Mouse (Mus musculus) cerebellum, adult 8-10 months (tissue): ENCODE measurements around the gene Repin1.

Source experiments
- DNase-seq: peaks from one replicate; pipeline ENCODE4 v3.0.0; 2022

Gene Repin1

GRCm38 (mm10) chr6:48593158-48594042 is at the start of gene Repin1, which contains the start of gene Gm44965:
TSS of gene Repin1 (plus strand) at chr6:48593883.
TSS of gene Gm44965 (plus strand) at chr6:48593941.
- peak; percentile 97 for DNase-seq

- DNase-seq, result no peak
Measured at GRCm38 (mm10) chr6:48545251-48545650, 48.4 kb upstream of the Repin1 start.

- no peak for DNase-seq
Measured at GRCm38 (mm10) chr6:48546271-48546670, 47.4 kb upstream of the Repin1 start.

- no peak for DNase-seq
Measured at GRCm38 (mm10) chr6:48546858-48547257, 46.8 kb upstream of the Repin1 start.

- no peak for DNase-seq
Measured at GRCm38 (mm10) chr6:48548314-48548713, 45.4 kb upstream of the Repin1 start.

GRCm38 (mm10) chr6:48552918-48553317 is 40.8 kb upstream of the Repin1 start:
- no peak for DNase-seq

- DNase-seq, result peak; percentile 39
Measured at GRCm38 (mm10) chr6:48553819-48554218, 39.9 kb upstream of the Repin1 start.

- DNase-seq, result peak; percentile 98
Measured at GRCm38 (mm10) chr6:48554280-48555103, 39.2 kb upstream of the Repin1 start, which contains the start of gene Lrrc61. TSS of gene Lrrc61 (plus strand) at chr6:48554796.

- peak; percentile 68 for DNase-seq
Measured at GRCm38 (mm10) chr6:48555104-48555890, 38.4 kb upstream of the Repin1 start.

GRCm38 (mm10) chr6:48555956-48556355 is 37.7 kb upstream of the Repin1 start:
- no peak for DNase-seq

- DNase-seq, result no peak
Measured at GRCm38 (mm10) chr6:48565693-48566310, 27.9 kb upstream of the Repin1 start.

- peak; percentile 51 for DNase-seq
Measured at GRCm38 (mm10) chr6:48566312-48566711, 27.4 kb upstream of the Repin1 start.

GRCm38 (mm10) chr6:48568036-48568984 is 25.4 kb upstream of the Repin1 start:
- DNase-seq, result peak; percentile 55

- DNase-seq, result no peak
Measured at GRCm38 (mm10) chr6:48569065-48569807, 24.4 kb upstream of the Repin1 start.

GRCm38 (mm10) chr6:48572014-48572413 is 21.7 kb upstream of the Repin1 start:
- DNase-seq, result no peak

GRCm38 (mm10) chr6:48572572-48573061 is 21.1 kb upstream of the Repin1 start, which contains the start of gene Rarres2:
TSS of gene Rarres2 (minus strand) at chr6:48572789.
- no peak for DNase-seq

- DNase-seq, result no peak
Measured at GRCm38 (mm10) chr6:48573280-48573679, 20.4 kb upstream of the Repin1 start.

- DNase-seq, result no peak
Measured at GRCm38 (mm10) chr6:48573981-48574380, 19.7 kb upstream of the Repin1 start.

GRCm38 (mm10) chr6:48578736-48579135 is 14.9 kb upstream of the Repin1 start:
- DNase-seq, result no peak

- no peak for DNase-seq
Measured at GRCm38 (mm10) chr6:48579215-48579648, 14.5 kb upstream of the Repin1 start.
